Mouse (Mus musculus): Measurements from ENCODE around the gene E130208F15Rik. TPM values are rescaled to one million over a fixed set of nuclear protein-coding genes. Genes with fewer than 3 reads are reported as not detected.

Gene E130208F15Rik
- 2.6 and 4.6 TPM in 2 replicates for polyA plus RNA-seq (2016; fragmentation: Nextera tagmentation; extraction: Ambion mirVana)

GRCm38 (mm10) chr7:30321539-30322284, at the start of gene E130208F15Rik:
Gene E130208F15Rik, plus strand, starts transcription at chr7:30321740.
- Histone ChIP-seq H3K27ac (replicated peaks) (peak within 1 kb of the TSS; percentile 88), H3K9me3 (replicated peaks) (no peaks in the 10 kb centered on the region), H3K4me3 (peak within 1 kb of the TSS; percentile 77), H3K4me1 (peaks cover 18% of the 10 kb centered on the region), H3K36me3 (peaks cover 2% of the 10 kb centered on the region; the same call in 1 of the 2 replicates), H3K27me3 (ENCODE audit: low read depth, poor library complexity, severe bottlenecking) (no peaks in the 10 kb centered on the region)
- peak; percentile 52 for DNase-seq (ENCODE audit: low spot score)
- under 1% methylated on average over 63 of the region's 63 CpGs for WGBS

GRCm38 (mm10) chr7:30274383-30274782, 47.2 kb upstream of the E130208F15Rik start:
- H3K4me1 ChIP-seq: peaks cover 8% of the 10 kb centered on the region
- DNase-seq (ENCODE audit: low spot score): no peak
- 86% methylated on average over 6 of the region's 6 CpGs for WGBS
- H3K4me3 ChIP-seq: no peak overlapping the region
- H3K9me3 ChIP-seq (replicated peaks): no peaks in the 10 kb centered on the region
- H3K27me3 ChIP-seq (ENCODE audit: low read depth, poor library complexity, severe bottlenecking): no peaks in the 10 kb centered on the region
- H3K36me3 ChIP-seq: peaks cover 39% of the 10 kb centered on the region
- H3K27ac ChIP-seq (replicated peaks): no peak overlapping the region

GRCm38 (mm10) chr7:30278911-30279310, 42.6 kb upstream of the E130208F15Rik start:
- H3K9me3 ChIP-seq (replicated peaks): no peaks in the 10 kb centered on the region
- peak overlapping the region; percentile 80; the same call in 1 of the 2 replicates for H3K4me3 ChIP-seq
- H3K27ac ChIP-seq (replicated peaks): no peak overlapping the region
- peaks cover 22% of the 10 kb centered on the region for H3K4me1 ChIP-seq
- H3K27me3 ChIP-seq (ENCODE audit: low read depth, poor library complexity, severe bottlenecking): no peaks in the 10 kb centered on the region
- no peak for DNase-seq (ENCODE audit: low spot score)
- peaks cover 1% of the 10 kb centered on the region; the same call in 1 of the 2 replicates for H3K36me3 ChIP-seq
- 54% methylated on average over 2 of the region's 2 CpGs for WGBS

- Histone ChIP-seq H3K9me3 (replicated peaks) (no peaks in the 10 kb centered on the region), H3K36me3 (no peaks in the 10 kb centered on the region), H3K27me3 (ENCODE audit: low read depth, poor library complexity, severe bottlenecking) (no peaks in the 10 kb centered on the region), H3K4me1 (peaks cover 22% of the 10 kb centered on the region), H3K27ac (replicated peaks) (peak overlapping the region; percentile 90), H3K4me3 (peak overlapping the region; percentile 80)
- peak; percentile 23 for DNase-seq (ENCODE audit: low spot score)
- WGBS: 0% methylated on average over 6 of the region's 6 CpGs
Observed at GRCm38 (mm10) chr7:30279536-30279935, 42.0 kb upstream of the E130208F15Rik start.

- H3K27me3 ChIP-seq (ENCODE audit: low read depth, poor library complexity, severe bottlenecking): no peaks in the 10 kb centered on the region
- peak; percentile 95 for DNase-seq (ENCODE audit: low spot score)
- H3K36me3 ChIP-seq: no peaks in the 10 kb centered on the region
- H3K4me1 ChIP-seq: peaks cover 22% of the 10 kb centered on the region
- H3K27ac ChIP-seq (replicated peaks): peak within 1 kb of the TSS; percentile 90
- H3K9me3 ChIP-seq (replicated peaks): no peaks in the 10 kb centered on the region
- peak within 1 kb of the TSS; percentile 80 for H3K4me3 ChIP-seq
- 0% methylated on average over 49 of the region's 49 CpGs for WGBS
Observed at GRCm38 (mm10) chr7:30279951-30280669, 41.4 kb upstream of the E130208F15Rik start, which contains the start of the genes Thap8 and Wdr62. Gene Thap8, plus strand, starts transcription at chr7:30280094. Gene Wdr62, minus strand, starts transcription at chr7:30280419.

GRCm38 (mm10) chr7:30280670-30281138, 40.8 kb upstream of the E130208F15Rik start:
- WGBS: under 1% methylated on average over 20 of the region's 20 CpGs
- no peaks in the 10 kb centered on the region for H3K36me3 ChIP-seq
- peak overlapping the region; percentile 80 for H3K4me3 ChIP-seq
- peak; percentile 82 for DNase-seq (ENCODE audit: low spot score)
- H3K4me1 ChIP-seq: peaks cover 22% of the 10 kb centered on the region
- H3K9me3 ChIP-seq (replicated peaks): no peaks in the 10 kb centered on the region
- peak overlapping the region; percentile 90 for H3K27ac ChIP-seq (replicated peaks)
- H3K27me3 ChIP-seq (ENCODE audit: low read depth, poor library complexity, severe bottlenecking): no peaks in the 10 kb centered on the region

GRCm38 (mm10) chr7:30281522-30281921, 40.0 kb upstream of the E130208F15Rik start:
- no peak overlapping the region for H3K27ac ChIP-seq (replicated peaks)
- H3K4me3 ChIP-seq: peak overlapping the region; percentile 80; the same call in 1 of the 2 replicates
- H3K4me1 ChIP-seq: peaks cover 22% of the 10 kb centered on the region
- 89% methylated on average over 4 of the region's 4 CpGs for WGBS
- no peaks in the 10 kb centered on the region for H3K9me3 ChIP-seq (replicated peaks)
- no peaks in the 10 kb centered on the region for H3K36me3 ChIP-seq
- no peaks in the 10 kb centered on the region for H3K27me3 ChIP-seq (ENCODE audit: low read depth, poor library complexity, severe bottlenecking)
- DNase-seq (ENCODE audit: low spot score): no peak

- H3K36me3 ChIP-seq: no peaks in the 10 kb centered on the region
- whole genome bisulfite sequencing: 81% methylated on average over 7 of the region's 7 CpGs
- H3K27me3 ChIP-seq (ENCODE audit: low read depth, poor library complexity, severe bottlenecking): no peaks in the 10 kb centered on the region
- H3K27ac ChIP-seq (replicated peaks): no peak overlapping the region
- H3K4me1 ChIP-seq: peaks cover 26% of the 10 kb centered on the region
- no peaks in the 10 kb centered on the region for H3K9me3 ChIP-seq (replicated peaks)
- H3K4me3 ChIP-seq: no peak overlapping the region
- no peak for DNase-seq (ENCODE audit: low spot score)
Observed at GRCm38 (mm10) chr7:30282740-30283139, 38.8 kb upstream of the E130208F15Rik start.

GRCm38 (mm10) chr7:30286701-30287410, 34.7 kb upstream of the E130208F15Rik start:
- Histone ChIP-seq H3K9me3 (replicated peaks) (no peaks in the 10 kb centered on the region), H3K27me3 (ENCODE audit: low read depth, poor library complexity, severe bottlenecking) (no peaks in the 10 kb centered on the region; the same call in 1 of the 2 replicates), H3K4me3 (no peak overlapping the region), H3K27ac (replicated peaks) (no peak overlapping the region), H3K4me1 (peaks cover 25% of the 10 kb centered on the region), H3K36me3 (no peaks in the 10 kb centered on the region)
- DNase-seq (ENCODE audit: low spot score): no peak
- 75% methylated on average over 8 of the region's 8 CpGs for WGBS

- WGBS: 74% methylated on average over 6 of the region's 6 CpGs
- H3K36me3 ChIP-seq: peaks cover 6% of the 10 kb centered on the region
- H3K4me3 ChIP-seq: no peak overlapping the region
- no peak for DNase-seq (ENCODE audit: low spot score)
- no peaks in the 10 kb centered on the region; the same call in 1 of the 2 replicates for H3K27me3 ChIP-seq (ENCODE audit: low read depth, poor library complexity, severe bottlenecking)
- H3K27ac ChIP-seq (replicated peaks): no peak overlapping the region
- H3K9me3 ChIP-seq (replicated peaks): no peaks in the 10 kb centered on the region
- peaks cover 36% of the 10 kb centered on the region for H3K4me1 ChIP-seq
Observed at GRCm38 (mm10) chr7:30288046-30288445, 33.5 kb upstream of the E130208F15Rik start.

- no peaks in the 10 kb centered on the region for H3K9me3 ChIP-seq (replicated peaks)
- 71% methylated on average over 7 of the region's 7 CpGs for WGBS
- H3K4me3 ChIP-seq: no peak overlapping the region
- peaks cover 16% of the 10 kb centered on the region for H3K36me3 ChIP-seq
- H3K27me3 ChIP-seq (ENCODE audit: low read depth, poor library complexity, severe bottlenecking): no peaks in the 10 kb centered on the region; the same call in 1 of the 2 replicates
- DNase-seq (ENCODE audit: low spot score): no peak
- H3K27ac ChIP-seq (replicated peaks): peak overlapping the region; percentile 24
- peaks cover 45% of the 10 kb centered on the region for H3K4me1 ChIP-seq
Observed at GRCm38 (mm10) chr7:30289071-30289713, 32.3 kb upstream of the E130208F15Rik start.
